ENCODE assay signal across 17 mouse cellular contexts in genomic region chr11:37447361-37447760, GRCm38 (mm10).
"Had no signal": no experiment of that assay in that cellular context is flagged by ENCODE, and none has a peak within 500 bp of the region (broad histone marks: within the 10 kb centered on the region; RNA-seq: fewer than 3 reads in every experiment).

No protein-coding gene starts in this region.

- H3K9me3 ChIP-seq: limb, embryonic 10.5 days; liver, embryonic 15.5 days; midbrain, embryonic 10.5 days; midbrain, embryonic 15.5 days; neural tube, embryonic 13.5 days had no signal

- H3K36me3 ChIP-seq: limb, embryonic 10.5 days; liver, embryonic 15.5 days; midbrain, embryonic 10.5 days; midbrain, embryonic 15.5 days; neural tube, embryonic 13.5 days had no signal

- ATAC-seq: midbrain, embryonic 15.5 days had no signal

- DNase-seq: kidney, adult 9 months; kidney, postnatal 36 days; lung, adult 2 months; lung, postnatal 10 days; lung, postnatal 4 days; retina, postnatal 1 day; right cerebral cortex, postnatal 4 days; spleen, adult 18-20 months; thymus, adult 18-20 months; thymus, postnatal 14 days had no signal

- H3K27me3 ChIP-seq: liver, embryonic 15.5 days; midbrain, embryonic 15.5 days; neural tube, embryonic 13.5 days had no signal

- H3K9ac ChIP-seq: liver, embryonic 15.5 days; midbrain, embryonic 15.5 days; neural tube, embryonic 13.5 days had no signal

- H3K27ac ChIP-seq: kidney, postnatal 0 days; limb, embryonic 10.5 days; liver, embryonic 15.5 days; midbrain, embryonic 10.5 days; midbrain, embryonic 15.5 days; neural tube, embryonic 13.5 days had no signal

- H3K4me2 ChIP-seq: liver, embryonic 11.5 days; liver, embryonic 15.5 days; midbrain, embryonic 15.5 days; neural tube, embryonic 13.5 days had no signal

- H3K4me3 ChIP-seq: limb, embryonic 10.5 days; liver, embryonic 15.5 days; midbrain, embryonic 10.5 days; midbrain, embryonic 15.5 days; neural tube, embryonic 13.5 days had no signal

- H3K4me1 ChIP-seq: limb, embryonic 10.5 days; liver, embryonic 15.5 days; midbrain, embryonic 10.5 days; midbrain, embryonic 15.5 days; neural tube, embryonic 13.5 days had no signal
